Mouse (Mus musculus) mesoderm, embryonic 11.5 days (tissue): ENCODE measurements at regions not wholly inside any gene's neighbourhood (a gene's known extent, or its start where the extent isn't known, plus 50 kb on each side); places are given as distances from the start of the nearest gene placed in this dataset.
A peak's percentile ranks its signal among the peaks of the same experiment; 100 is the strongest.

Source experiments
- DNase-seq: peaks from one replicate; pipeline ENCODE4 v3.0.0-alpha.2; 2012; ENCODE audit warnings: low read depth, low spot score

GRCm38 (mm10) chr16:29706996-29707395, 127.9 kb downstream of the Opa1 start:
- no peak for DNase-seq

- no peak for DNase-seq
Measured at GRCm38 (mm10) chr16:29707656-29708055, 128.5 kb downstream of the Opa1 start.

DNA sequence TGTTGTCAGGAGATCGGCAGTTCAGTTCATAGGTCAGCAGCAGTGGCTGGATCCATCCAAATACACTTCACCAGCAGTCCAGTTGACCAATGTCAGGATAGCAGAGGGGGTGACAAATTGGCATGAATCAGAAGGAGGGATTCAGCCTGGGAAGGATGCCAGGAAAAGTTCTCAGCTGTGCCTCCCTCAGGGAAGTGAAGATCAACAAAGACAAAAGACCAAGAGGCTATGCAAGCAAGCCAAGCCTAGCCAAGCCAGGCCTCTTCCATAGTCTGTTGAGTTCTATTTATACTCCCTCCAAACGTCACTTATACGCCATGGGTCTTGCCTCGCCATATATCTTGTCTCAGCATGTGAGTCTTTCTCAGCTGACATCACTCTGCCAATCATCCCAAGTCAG, 129.9 kb downstream of the Opa1 start:
- DNase-seq: no peak

- no peak for DNase-seq
Measured at GRCm38 (mm10) chr16:29711386-29711785, 132.3 kb downstream of the Opa1 start.

DNA sequence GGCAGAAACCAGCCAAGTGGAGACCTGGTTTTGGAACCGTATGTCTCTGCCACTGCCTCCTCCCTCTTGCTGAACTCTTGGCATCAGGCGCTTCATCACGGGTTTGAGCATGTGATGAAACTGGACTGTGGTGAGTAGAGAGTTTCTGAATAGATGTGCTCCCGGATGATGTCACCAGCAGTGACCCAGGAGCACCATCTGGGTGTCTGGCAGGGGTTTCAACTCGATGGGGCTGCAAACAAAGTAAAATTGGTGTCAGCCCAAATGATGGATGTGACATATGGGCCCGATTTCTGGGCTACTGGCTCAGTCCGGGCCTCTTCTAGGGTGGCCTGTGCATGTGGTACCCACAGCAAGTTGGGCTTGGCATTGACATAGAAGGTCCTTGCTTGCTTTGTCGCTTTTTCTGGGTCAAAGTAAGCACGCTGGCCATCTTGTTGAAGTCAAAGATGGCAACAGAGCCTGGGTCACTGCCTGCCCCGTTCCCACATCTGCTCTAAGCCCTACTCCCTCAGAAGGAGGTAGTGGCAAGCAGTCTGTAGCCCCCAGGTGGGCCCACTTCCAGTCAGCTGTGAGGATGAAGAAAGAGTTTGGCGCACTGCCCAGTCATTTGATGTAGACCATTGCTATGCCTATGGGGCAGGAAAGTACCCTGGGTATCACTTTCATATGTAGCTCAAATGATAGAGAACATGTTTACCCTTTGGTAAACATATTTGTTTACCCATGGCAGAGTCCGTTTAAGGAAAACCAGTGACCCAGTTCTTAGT, 133.0 kb downstream of the Opa1 start:
- no peak for DNase-seq

DNA sequence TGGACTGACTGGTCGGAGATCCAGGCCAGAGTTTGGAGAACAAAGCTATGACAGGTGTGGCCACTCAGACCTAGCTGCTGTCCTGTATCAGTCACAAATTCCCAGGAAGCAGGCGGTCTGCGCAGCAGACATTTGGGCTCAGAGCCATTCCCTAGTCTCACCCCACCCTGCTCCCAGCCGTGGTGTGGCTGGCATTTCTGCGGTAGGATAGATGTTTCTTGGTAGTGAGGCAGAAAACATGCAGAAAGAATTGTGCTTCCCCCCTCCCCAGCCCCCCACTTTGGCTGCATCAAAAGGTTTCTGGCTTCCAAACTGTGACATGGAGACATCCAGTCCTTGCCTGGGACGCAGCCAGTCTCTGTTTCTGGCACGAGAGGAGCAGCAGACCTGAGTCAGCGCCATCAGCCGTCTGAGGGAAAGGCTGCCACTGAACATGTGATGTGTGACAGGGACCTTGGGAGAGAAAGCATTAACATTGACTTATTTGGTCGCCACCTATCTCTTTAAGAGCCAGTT, 135.5 kb downstream of the Opa1 start:
- DNase-seq: no peak

GRCm38 (mm10) chr16:29718965-29719364, 139.8 kb downstream of the Opa1 start:
- DNase-seq: peak; percentile 62

DNA sequence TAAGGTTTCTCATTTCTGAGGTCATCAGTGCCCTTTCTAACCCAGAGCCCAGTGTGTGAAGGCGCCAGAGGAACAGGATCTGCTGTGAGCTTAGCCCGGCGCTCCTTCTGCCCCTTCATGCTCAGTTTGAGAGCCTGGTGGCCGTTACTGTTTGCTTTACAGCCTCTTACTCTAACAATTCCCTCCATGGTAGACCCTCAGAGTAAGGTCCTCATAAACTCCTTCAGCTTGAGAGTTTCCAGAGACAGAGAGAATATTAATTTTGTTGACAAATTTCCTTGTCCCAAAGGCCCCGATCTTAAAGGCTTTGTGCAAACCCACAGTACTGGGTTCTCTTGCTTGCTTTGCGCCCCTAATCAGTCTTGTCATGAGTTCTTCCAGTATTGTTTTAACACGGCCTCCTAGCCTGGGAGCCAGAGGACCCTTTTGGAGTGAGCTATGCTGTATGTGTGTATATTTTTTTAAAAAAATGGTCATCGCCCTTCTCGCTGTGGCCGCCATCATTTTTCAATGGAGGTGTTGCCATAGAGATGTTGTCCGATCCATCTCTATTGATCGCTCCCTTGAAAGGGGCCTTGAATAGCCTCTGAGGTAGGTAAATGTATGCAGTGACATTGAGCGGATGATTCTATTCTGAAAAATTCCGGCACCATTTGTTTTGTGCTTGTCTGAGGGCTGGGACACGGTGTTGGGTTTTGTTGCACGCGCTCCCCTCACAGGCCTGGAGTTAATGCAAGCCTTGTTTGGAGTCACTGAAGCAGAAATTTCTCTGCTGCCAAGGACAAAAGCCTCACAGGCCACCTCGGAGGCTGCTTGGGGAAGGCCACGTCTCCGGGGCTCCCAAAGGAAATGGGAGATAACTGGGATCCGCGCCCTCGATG, 140.7 kb downstream of the Opa1 start:
- peak; percentile 85 for DNase-seq

DNA sequence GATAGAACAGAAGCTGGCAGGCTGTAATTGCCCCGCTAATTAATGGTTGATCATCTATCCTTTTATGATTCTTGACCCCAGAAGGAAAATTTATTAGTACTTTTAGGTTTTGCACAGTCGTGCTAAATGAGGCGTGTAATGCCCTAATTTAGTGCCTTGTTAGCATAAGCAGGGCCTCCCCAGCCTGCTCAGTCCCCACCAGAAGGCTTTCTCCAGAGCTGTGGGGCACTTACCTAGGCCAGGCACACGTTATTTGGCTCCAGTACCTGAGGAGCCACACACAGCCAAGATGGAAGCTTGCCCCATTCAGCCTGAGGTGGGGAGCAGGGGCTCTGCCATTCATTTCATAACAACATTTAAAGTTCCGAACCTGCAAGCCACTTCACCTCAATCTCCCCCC, 146.0 kb downstream of the Opa1 start:
- peak; percentile 61 for DNase-seq

- no peak for DNase-seq
Measured at GRCm38 (mm10) chr16:29725563-29725962, 146.4 kb downstream of the Opa1 start.

DNA sequence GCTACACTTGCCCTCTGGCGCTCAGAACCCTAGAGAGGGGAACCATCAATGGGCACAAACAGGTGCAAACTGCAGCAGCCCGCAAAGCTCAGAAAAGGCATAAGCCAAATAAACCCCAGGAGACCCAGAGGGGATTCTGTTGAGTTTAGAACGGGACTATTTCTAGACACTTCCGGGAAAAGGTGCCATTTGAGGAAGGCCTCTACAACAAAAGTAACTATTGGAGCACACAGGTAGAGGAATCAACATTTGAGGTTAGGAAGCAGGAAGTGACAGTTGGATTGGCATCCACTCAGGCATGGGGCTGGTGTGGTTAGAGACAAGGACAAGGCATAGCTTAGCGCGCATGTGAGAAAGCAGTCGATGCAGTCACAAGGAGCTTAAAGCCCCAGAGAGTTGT, 148.3 kb downstream of the Opa1 start:
- DNase-seq: no peak

GRCm38 (mm10) chr16:29728769-29729481, 149.8 kb downstream of the Opa1 start:
- DNase-seq: peak; percentile 82

GRCm38 (mm10) chr16:29730010-29730409, 150.9 kb downstream of the Opa1 start:
- peak; percentile 44 for DNase-seq

DNA sequence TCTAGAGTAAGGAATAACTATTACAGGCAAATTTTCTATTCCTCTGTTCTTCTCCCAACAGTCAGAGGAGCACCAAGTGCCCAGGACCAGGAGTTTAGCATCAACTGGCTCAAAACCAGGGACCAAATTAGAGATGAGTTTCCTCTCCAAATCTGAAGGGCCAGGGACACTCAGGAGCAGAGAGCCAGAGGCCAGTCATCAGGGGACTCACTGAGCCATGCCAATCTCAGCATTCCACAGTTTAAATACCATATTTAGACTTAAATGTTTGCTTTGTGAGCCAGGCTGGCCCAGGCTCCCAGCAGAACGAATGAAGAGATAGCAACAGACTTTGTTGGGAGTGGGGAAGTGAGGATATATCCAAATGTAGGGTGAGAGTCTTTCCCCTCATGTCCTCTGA, 153.8 kb downstream of the Opa1 start:
- DNase-seq: no peak

- no peak for DNase-seq
Measured at GRCm38 (mm10) chr16:29733847-29734246, 154.7 kb downstream of the Opa1 start.

DNA sequence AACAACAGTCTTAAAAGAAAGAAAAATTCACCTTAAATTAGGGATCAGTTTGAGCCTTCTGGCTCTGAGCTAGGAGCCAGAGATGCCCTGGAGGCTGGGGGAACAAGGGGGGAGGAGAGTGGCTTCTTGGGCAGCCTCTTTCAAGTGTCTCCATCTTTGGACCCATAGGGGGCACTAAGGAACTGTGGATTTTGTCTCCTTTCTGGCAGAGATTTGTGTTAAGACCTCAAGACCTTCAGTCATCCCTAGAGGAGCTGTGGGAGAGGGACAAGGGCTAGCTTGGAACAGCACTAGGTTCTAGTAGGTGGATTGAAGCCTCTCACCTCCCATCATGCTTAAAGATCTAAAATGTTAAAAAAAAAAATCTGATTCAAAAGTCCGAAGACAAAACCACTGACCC, 155.2 kb downstream of the Opa1 start:
- peak; percentile 84 for DNase-seq

DNA sequence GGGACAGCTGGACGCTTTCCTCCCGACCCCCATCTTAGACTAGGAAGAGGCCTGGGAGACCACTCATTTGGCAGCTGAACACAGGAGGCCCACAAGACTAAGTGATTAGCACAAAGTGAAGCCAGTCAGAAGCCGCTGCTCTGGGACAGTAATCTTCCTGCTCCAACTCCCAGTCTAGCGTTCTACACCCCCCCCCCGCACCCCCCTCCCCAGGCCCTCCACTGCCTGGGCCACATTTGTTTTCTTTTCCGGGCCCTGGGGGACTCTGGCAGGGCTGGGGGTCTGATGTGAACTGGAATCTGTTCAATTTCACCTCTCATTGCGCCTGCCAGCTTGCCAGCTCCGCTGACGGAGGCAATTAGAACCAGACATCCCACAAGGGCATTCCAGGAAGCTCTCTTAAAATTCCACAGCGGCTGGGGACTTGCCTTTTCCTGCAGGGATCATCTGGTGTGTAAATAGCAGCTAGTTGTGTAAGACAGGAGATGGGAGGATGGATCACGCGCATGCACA, 155.7 kb downstream of the Opa1 start:
- DNase-seq: peak; percentile 87

- DNase-seq: peak; percentile 71
Measured at GRCm38 (mm10) chr16:29735371-29736008, 156.4 kb downstream of the Opa1 start.

DNA sequence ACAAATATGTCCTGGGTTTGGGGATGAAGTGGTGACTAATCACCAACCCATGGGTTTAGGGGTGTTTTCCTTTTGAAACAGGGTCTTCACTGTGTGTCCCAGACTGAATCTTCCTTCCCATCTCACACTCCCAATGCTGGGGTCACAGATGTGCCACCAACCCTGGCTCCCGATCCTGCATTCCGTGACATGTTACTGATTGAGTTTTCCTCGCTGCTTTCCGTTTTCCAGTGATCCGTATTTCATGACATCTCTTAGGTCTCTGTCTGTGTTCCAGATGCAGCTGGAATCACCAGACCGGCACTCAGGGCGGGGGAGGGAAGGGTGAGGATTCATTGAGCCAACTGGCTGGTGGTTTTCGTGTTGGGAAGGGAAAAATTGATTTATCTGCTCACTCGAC, 157.1 kb downstream of the Opa1 start:
- DNase-seq: no peak

GRCm38 (mm10) chr16:29738075-29738474, 158.9 kb downstream of the Opa1 start:
- no peak for DNase-seq
